Comparison of ENCODE assay signal across 7 mouse cellular contexts in the genomic region with DNA sequence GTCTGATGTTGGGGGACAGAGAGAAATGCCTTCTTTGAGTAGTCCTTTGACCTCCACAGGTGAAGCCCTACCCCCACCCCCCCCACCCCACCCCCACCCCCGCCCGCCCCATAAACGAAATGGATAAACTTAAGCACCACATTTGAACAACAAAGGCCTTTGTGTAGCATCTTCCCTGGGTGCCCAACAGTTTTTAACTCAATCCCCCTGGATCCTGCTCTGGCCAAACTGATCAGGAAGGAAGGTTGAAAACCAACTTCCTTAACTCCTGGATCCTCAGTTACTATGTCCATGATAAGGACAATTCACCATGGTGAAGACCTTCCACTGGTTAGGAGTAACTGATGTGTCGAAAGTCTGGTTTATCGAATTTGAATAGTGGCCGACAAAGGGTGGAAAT.
"Had no signal": no experiment of that assay in that cellular context is flagged by ENCODE, and none has a peak within 500 bp of the region (broad histone marks: within the 10 kb centered on the region; RNA-seq: fewer than 3 reads in every experiment).

No protein-coding gene starts in this region.

- H3K4me3 ChIP-seq: midbrain, embryonic 10.5 days; midbrain, embryonic 12.5 days; myocyte; neural tube, embryonic 13.5 days; neural tube, embryonic 15.5 days had no signal

- H3K9ac ChIP-seq: lung, embryonic 14.5 days; midbrain, embryonic 12.5 days; neural tube, embryonic 13.5 days; neural tube, embryonic 15.5 days had no signal

- H3K9me3 ChIP-seq: neural tube, embryonic 15.5 days had no signal

- H3K27me3 ChIP-seq: neural tube, embryonic 13.5 days; neural tube, embryonic 15.5 days had no signal

- H3K27ac ChIP-seq: midbrain, embryonic 10.5 days; midbrain, embryonic 12.5 days; neural tube, embryonic 13.5 days; neural tube, embryonic 15.5 days had no signal

- H3K36me3 ChIP-seq: midbrain, embryonic 10.5 days; midbrain, embryonic 12.5 days; neural tube, embryonic 13.5 days; neural tube, embryonic 15.5 days had no signal

- DNase-seq: right cerebral cortex, postnatal 25 days had no signal

- H3K4me1 ChIP-seq: neural tube, embryonic 13.5 days; neural tube, embryonic 15.5 days had no signal
